Mouse (Mus musculus): ENCODE measurements at regions not wholly inside any gene's neighbourhood (a gene's known extent, or its start where the extent isn't known, plus 50 kb on each side); places are given as distances from the start of the nearest gene placed in this dataset.

DNA sequence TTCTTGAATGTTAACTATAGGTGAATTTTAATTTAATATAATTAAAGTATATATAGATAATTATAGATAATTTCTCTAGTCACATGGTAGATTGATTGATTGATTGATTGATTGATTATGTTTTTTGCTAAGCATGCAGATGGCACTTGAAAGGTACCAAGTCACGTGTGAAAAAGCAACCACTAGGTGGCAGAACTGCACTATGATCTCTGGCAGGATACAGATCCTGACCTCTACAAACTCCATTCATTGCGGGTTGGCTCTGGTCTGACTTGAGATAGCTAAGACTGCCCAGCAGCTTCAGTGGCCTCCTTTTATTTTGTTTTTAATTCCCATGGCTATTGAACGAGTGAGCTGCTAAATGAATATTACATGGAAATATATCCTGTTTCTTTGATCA lies 229.7 kb upstream of the Grm3 start:
- no peak overlapping the region for H3K4me3 ChIP-seq (ENCODE audit: low read depth, low read length)
- 19% methylated on average over 3 of the region's 3 CpGs for WGBS (ENCODE audit: insufficient replicate concordance)
- H3K27me3 ChIP-seq (ENCODE audit: insufficient read depth, low read length), result no peaks in the 10 kb centered on the region
- TF ChIP-seq CTCF (IDR thresholded peaks at IDR 0.05; ENCODE audit: low read depth) (peak; percentile 34), EP300 (IDR thresholded peaks at IDR 0.05; ENCODE audit: low read depth) (no peak)
- DNase-seq (no peak), ATAC-seq (no peak)
- no peaks in the 10 kb centered on the region for H3K9me3 ChIP-seq (ENCODE audit: low read length)
- no peak overlapping the region for H3K9ac ChIP-seq (replicated peaks)
- no peaks in the 10 kb centered on the region for H3K4me1 ChIP-seq (ENCODE audit: insufficient read depth)
- no peak overlapping the region for H3K4me2 ChIP-seq (ENCODE audit: low read depth, low read length)
- no peak overlapping the region for H3K27ac ChIP-seq (ENCODE audit: low read depth)
- H3K36me3 ChIP-seq (replicated peaks; ENCODE audit: insufficient read depth, low read length), result no peaks in the 10 kb centered on the region

DNA sequence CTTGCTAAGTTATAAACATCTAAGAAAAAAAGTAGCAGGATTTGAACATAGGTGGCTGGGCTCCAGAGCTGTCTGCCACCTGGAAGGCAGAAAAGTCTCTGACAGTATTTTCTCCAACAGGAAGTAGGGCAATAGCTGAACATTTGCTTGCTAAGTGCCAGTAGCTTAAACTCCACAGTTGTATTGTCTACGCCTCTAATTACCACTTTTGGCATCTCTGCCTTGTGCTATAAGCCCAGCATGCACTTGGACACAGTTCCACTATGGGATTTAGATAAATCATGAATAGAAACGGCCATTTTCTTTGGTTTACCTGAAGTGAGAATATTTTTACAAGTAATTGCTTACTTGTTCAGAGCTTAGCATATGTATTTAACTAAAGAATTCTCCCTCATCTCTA lies 213.8 kb upstream of the Grm3 start:
- WGBS (ENCODE audit: insufficient replicate concordance), result 55% methylated on average over 2 of the region's 2 CpGs
- H3K27me3 ChIP-seq (ENCODE audit: insufficient read depth, low read length), result no peaks in the 10 kb centered on the region
- DNase-seq, result no peak
- H3K36me3 ChIP-seq (replicated peaks; ENCODE audit: insufficient read depth, low read length), result no peaks in the 10 kb centered on the region
- no peaks in the 10 kb centered on the region for H3K4me1 ChIP-seq (ENCODE audit: insufficient read depth)
- no peak overlapping the region for H3K9ac ChIP-seq (replicated peaks)
- no peak overlapping the region for H3K4me3 ChIP-seq (ENCODE audit: low read depth, low read length)
- no peak overlapping the region for H3K4me2 ChIP-seq (ENCODE audit: low read depth, low read length)
- TF ChIP-seq CTCF (IDR thresholded peaks at IDR 0.05; ENCODE audit: low read depth), result no peak
- no peak for TF ChIP-seq EP300 (IDR thresholded peaks at IDR 0.05; ENCODE audit: low read depth)
- no peaks in the 10 kb centered on the region; the same call in 1 of the 2 replicates for H3K9me3 ChIP-seq (ENCODE audit: low read length)
- no peak for ATAC-seq
- no peak overlapping the region for H3K27ac ChIP-seq (ENCODE audit: low read depth)

DNA sequence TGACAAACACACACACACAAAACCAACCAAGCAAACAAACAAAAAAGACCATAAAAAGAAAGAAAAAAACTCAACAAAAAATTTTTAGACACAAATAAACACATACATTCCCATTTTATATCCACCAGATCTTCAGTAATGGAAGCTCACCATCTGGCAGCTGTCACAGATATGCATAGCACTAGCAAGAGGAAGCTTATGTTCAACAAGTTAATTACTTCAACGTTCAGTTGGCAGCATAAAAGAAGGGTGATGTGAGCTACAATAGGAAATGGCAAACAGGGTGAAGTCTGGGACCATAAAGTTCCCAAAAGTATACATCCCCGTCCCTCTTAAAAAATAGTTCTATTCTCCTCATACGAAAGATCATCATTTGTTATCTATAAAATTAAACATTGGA lies 188.0 kb upstream of the Grm3 start:
- no peaks in the 10 kb centered on the region for H3K27me3 ChIP-seq (ENCODE audit: insufficient read depth, low read length)

DNA sequence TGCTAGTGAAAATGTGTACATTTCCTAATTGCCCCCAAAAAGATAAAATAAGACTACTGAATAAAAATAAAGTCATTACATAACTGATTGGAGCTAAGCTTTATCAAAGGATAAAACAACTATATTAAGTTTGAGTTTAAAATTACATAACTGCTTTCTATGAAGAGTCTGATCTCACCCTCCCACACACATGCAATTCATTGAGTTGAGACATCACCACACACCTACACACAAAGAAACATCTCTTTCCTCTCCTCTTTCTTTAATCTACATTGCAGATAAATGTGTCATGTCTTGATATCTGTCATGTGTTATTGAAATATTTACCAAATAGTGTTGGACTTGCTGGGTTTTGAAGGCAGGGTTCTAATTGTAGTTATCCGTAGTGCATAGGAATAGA lies 186.8 kb upstream of the Grm3 start:
- Histone ChIP-seq H3K27me3 (ENCODE audit: insufficient read depth, low read length) (no peaks in the 10 kb centered on the region), H3K9me3 (ENCODE audit: low read length) (no peaks in the 10 kb centered on the region), H3K9ac (replicated peaks) (no peak overlapping the region), H3K4me3 (ENCODE audit: low read depth, low read length) (no peak overlapping the region), H3K27ac (ENCODE audit: low read depth) (no peak overlapping the region), H3K36me3 (replicated peaks; ENCODE audit: insufficient read depth, low read length) (no peaks in the 10 kb centered on the region), H3K4me2 (ENCODE audit: low read depth, low read length) (no peak overlapping the region), H3K4me1 (ENCODE audit: insufficient read depth) (no peaks in the 10 kb centered on the region)
- TF ChIP-seq CTCF (IDR thresholded peaks at IDR 0.05; ENCODE audit: low read depth) (no peak), EP300 (IDR thresholded peaks at IDR 0.05; ENCODE audit: low read depth) (no peak)
- ATAC-seq (no peak), DNase-seq (no peak)
- WGBS (ENCODE audit: insufficient replicate concordance), result 80% methylated on average over 1 of the region's 1 CpGs

More for the DNA sequence above, 188.0 kb upstream of the Grm3 start:
- ATAC-seq, result no peak
- no peak for DNase-seq
- Histone ChIP-seq H3K9ac (replicated peaks) (no peak overlapping the region), H3K9me3 (ENCODE audit: low read length) (no peaks in the 10 kb centered on the region), H3K27ac (ENCODE audit: low read depth) (no peak overlapping the region), H3K4me3 (ENCODE audit: low read depth, low read length) (no peak overlapping the region), H3K4me2 (ENCODE audit: low read depth, low read length) (no peak overlapping the region), H3K4me1 (ENCODE audit: insufficient read depth) (no peaks in the 10 kb centered on the region), H3K36me3 (replicated peaks; ENCODE audit: insufficient read depth, low read length) (no peaks in the 10 kb centered on the region)
- WGBS (ENCODE audit: insufficient replicate concordance), result 64% methylated on average over 3 of the region's 3 CpGs
- TF ChIP-seq EP300 (IDR thresholded peaks at IDR 0.05; ENCODE audit: low read depth) (no peak), CTCF (IDR thresholded peaks at IDR 0.05; ENCODE audit: low read depth) (no peak)

DNA sequence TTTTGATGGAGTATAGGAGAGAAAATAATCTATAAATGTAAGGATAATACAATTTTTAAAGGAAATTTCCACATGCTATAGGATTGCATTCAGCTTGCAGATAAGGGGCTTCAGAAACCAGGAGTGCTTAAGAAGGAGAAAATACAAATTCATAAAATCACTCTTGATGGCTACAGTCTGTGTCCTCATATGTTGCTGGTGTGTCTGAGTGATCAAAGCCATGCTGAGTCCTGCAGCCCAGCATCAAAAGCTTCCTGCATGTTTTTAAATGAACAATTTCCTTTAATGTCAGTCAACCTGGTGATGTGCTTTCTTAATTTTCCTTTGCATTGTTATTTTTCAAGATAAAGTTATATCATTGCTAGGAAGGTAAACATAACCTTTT lies 186.1 kb upstream of the Grm3 start:
- Histone ChIP-seq H3K9ac (replicated peaks) (no peak overlapping the region), H3K36me3 (replicated peaks; ENCODE audit: insufficient read depth, low read length) (no peaks in the 10 kb centered on the region), H3K4me2 (ENCODE audit: low read depth, low read length) (no peak overlapping the region), H3K27me3 (ENCODE audit: insufficient read depth, low read length) (no peaks in the 10 kb centered on the region), H3K4me1 (ENCODE audit: insufficient read depth) (no peaks in the 10 kb centered on the region), H3K4me3 (ENCODE audit: low read depth, low read length) (no peak overlapping the region), H3K27ac (ENCODE audit: low read depth) (no peak overlapping the region), H3K9me3 (ENCODE audit: low read length) (no peaks in the 10 kb centered on the region)
- ATAC-seq, result no peak
- no peak for TF ChIP-seq EP300 (IDR thresholded peaks at IDR 0.05; ENCODE audit: low read depth)
- no peak for TF ChIP-seq CTCF (IDR thresholded peaks at IDR 0.05; ENCODE audit: low read depth)
- no peak for DNase-seq

DNA sequence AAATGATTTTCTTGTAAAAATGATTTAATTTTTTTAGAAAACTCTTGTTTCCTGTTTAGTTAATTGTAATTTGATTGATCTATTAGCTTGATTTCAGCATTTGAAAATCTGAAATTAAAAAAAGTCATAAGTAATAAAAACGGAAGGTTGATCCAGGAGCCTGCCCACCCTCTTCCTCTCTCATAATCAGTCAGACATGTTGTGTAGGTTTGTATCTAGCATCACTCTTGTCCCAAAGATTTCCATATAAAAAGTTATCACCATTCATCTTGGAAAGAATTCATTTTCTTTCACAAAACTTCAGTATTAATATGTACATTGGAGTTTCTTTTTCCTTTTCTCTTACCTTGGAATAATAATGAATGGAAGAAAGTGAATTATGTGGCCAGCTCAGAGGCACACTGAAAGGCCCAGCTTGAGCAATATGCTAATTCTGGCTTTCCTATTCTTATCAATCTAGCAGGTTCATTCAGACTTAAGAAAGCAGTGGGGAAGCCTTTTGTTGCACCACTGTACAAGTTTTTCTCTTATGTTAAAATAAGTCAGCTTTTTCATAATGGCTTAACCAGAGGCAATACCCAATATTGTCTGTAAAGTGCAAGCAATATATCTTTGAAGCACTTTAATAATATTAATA lies 185.6 kb upstream of the Grm3 start:
- Histone ChIP-seq H3K27ac (ENCODE audit: low read depth) (no peak overlapping the region), H3K9me3 (ENCODE audit: low read length) (no peaks in the 10 kb centered on the region), H3K4me1 (ENCODE audit: insufficient read depth) (no peaks in the 10 kb centered on the region), H3K36me3 (replicated peaks; ENCODE audit: insufficient read depth, low read length) (no peaks in the 10 kb centered on the region), H3K4me3 (ENCODE audit: low read depth, low read length) (no peak overlapping the region), H3K9ac (replicated peaks) (no peak overlapping the region), H3K4me2 (ENCODE audit: low read depth, low read length) (no peak overlapping the region), H3K27me3 (ENCODE audit: insufficient read depth, low read length) (no peaks in the 10 kb centered on the region)
- DNase-seq (no peak), ATAC-seq (no peak)
- TF ChIP-seq CTCF (IDR thresholded peaks at IDR 0.05; ENCODE audit: low read depth) (no peak), EP300 (IDR thresholded peaks at IDR 0.05; ENCODE audit: low read depth) (no peak)
- 74% methylated on average over 1 of the region's 1 CpGs for WGBS (ENCODE audit: insufficient replicate concordance)

DNA sequence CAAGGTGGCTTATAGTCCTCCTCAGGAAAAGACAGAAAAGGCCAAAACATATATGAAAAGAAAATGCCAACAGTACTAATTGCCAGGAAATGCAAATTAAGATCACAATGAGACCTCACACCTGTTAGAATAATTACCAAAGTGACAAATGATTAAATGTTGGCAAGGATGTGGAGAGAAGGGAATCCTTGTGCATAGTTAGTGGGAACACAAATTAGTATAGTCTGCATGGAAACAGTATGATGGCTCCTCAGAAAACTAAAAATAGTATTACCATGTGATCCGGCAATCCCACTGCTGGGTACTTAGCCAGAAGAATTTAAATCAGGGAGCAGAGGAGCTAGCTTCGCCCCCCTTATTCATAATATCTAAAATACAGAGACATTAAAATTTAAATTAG lies 170.3 kb upstream of the Grm3 start:
- H3K4me2 ChIP-seq (ENCODE audit: low read depth, low read length), result no peak overlapping the region
- no peak overlapping the region for H3K27ac ChIP-seq (ENCODE audit: low read depth)
- no peaks in the 10 kb centered on the region for H3K36me3 ChIP-seq (replicated peaks; ENCODE audit: insufficient read depth, low read length)
- no peak for ATAC-seq
- H3K9ac ChIP-seq (replicated peaks), result no peak overlapping the region
- DNase-seq, result no peak
- H3K27me3 ChIP-seq (ENCODE audit: insufficient read depth, low read length), result no peaks in the 10 kb centered on the region
- WGBS (ENCODE audit: insufficient replicate concordance), result 61% methylated on average over 2 of the region's 2 CpGs
- no peaks in the 10 kb centered on the region for H3K9me3 ChIP-seq (ENCODE audit: low read length)
- no peaks in the 10 kb centered on the region for H3K4me1 ChIP-seq (ENCODE audit: insufficient read depth)
- H3K4me3 ChIP-seq (ENCODE audit: low read depth, low read length), result no peak overlapping the region
- no peak for TF ChIP-seq CTCF (IDR thresholded peaks at IDR 0.05; ENCODE audit: low read depth)
- TF ChIP-seq EP300 (IDR thresholded peaks at IDR 0.05; ENCODE audit: low read depth), result no peak

All from liver, postnatal 0 days (tissue).